Mouse (Mus musculus): Measurements from ENCODE around the gene M1ap. TPM values are rescaled to one million over a fixed set of nuclear protein-coding genes. Genes with fewer than 3 reads are reported as not detected.

Gene M1ap
- total and polyA plus RNA-seq, 3 experiments: 6.2 to 6.3 TPM; not detected in 1

- no peaks in the 10 kb centered on the region for H3K4me1 ChIP-seq (ENCODE audit: control insufficient read depth in 1 of 2, insufficient read depth in 2 of 2, low read length in 2 of 2)
- H3K9me3 ChIP-seq (replicated peaks; ENCODE audit: insufficient read depth, low read length): no peaks in the 10 kb centered on the region
- no peak for TF ChIP-seq RAD21 (IDR thresholded peaks at IDR 0.05; ENCODE audit: low read depth, low read length)
- no peak for TF ChIP-seq MYC (IDR thresholded peaks at IDR 0.05; ENCODE audit: low read depth, low read length)
- TF ChIP-seq NRF1 (IDR thresholded peaks at IDR 0.05; ENCODE audit: insufficient read depth, low read depth, low read length, poor library complexity, severe bottlenecking): no peak
- TF ChIP-seq BHLHE40 (IDR thresholded peaks at IDR 0.05; ENCODE audit: borderline replicate concordance, low read depth, low read length): no peak
- no peak for TF ChIP-seq TBP (IDR thresholded peaks at IDR 0.05; ENCODE audit: low read depth, low read length)
- no peak for TF ChIP-seq NELFE (IDR thresholded peaks at IDR 0.05; ENCODE audit: low read depth, low read length)
- TF ChIP-seq POLR2AphosphoS5 (IDR thresholded peaks at IDR 0.05; ENCODE audit: borderline replicate concordance, low read depth, low read length): no peak
- no peak for TF ChIP-seq CHD2 (IDR thresholded peaks at IDR 0.05; ENCODE audit: low read length)
- TF ChIP-seq MYB (IDR thresholded peaks at IDR 0.05; ENCODE audit: low read depth, low read length): no peak
- TF ChIP-seq ZNF384 (IDR thresholded peaks at IDR 0.05; ENCODE audit: low read depth, low read length): no peak
- TF ChIP-seq MAX (IDR thresholded peaks at IDR 0.05; ENCODE audit: low read length): no peak
- no peak for TF ChIP-seq SIN3A (IDR thresholded peaks at IDR 0.05; ENCODE audit: low read length)
- TF ChIP-seq MEF2A (IDR thresholded peaks at IDR 0.05; ENCODE audit: extremely low read depth, insufficient replicate concordance, low read depth, low read length, poor library complexity, severe bottlenecking): no peak
- no peak for TF ChIP-seq MAFK (IDR thresholded peaks at IDR 0.05; ENCODE audit: borderline replicate concordance, low read depth, low read length)
- no peak for TF ChIP-seq ETS1 (IDR thresholded peaks at IDR 0.05; ENCODE audit: low read depth, low read length)
- TF ChIP-seq CTCF (IDR thresholded peaks at IDR 0.05 in 2 of 3, conservative IDR thresholded peaks at IDR 0.05 in 1 of 3; ENCODE audit: control insufficient read depth in 1 of 3, insufficient read depth in 1 of 3, low read depth in 2 of 3, low read length in 3 of 3, poor library complexity in 1 of 3, severe bottlenecking in 1 of 3): no peak
- no peak overlapping the region for H3K4me3 ChIP-seq (ENCODE audit: control insufficient read depth in 1 of 2, insufficient read depth in 1 of 2, low read depth in 2 of 2, low read length in 2 of 2)
- H3K36me3 ChIP-seq (ENCODE audit: control insufficient read depth in 1 of 2, insufficient read depth in 2 of 2, low read length in 2 of 2): no peaks in the 10 kb centered on the region
- H3K27me3 ChIP-seq (ENCODE audit: control insufficient read depth in 1 of 2, insufficient read depth in 2 of 2, low read length in 2 of 2): no peaks in the 10 kb centered on the region
- H3K9ac ChIP-seq (ENCODE audit: control insufficient read depth, low read depth, low read length, poor library complexity, severe bottlenecking): no peak overlapping the region
- no peak overlapping the region for H3K27ac ChIP-seq (ENCODE audit: control insufficient read depth, low read depth, low read length)
- no peaks in the 10 kb centered on the region for H3K79me2 ChIP-seq (ENCODE audit: control insufficient read depth, insufficient read depth, low read length, poor library complexity)
- no peak for DNase-seq (ENCODE audit: low read depth, low spot score)
Measured at GRCm38 (mm10) chr6:83071220-83071619, 124.5 kb downstream of the M1ap start.

- H3K27me3 ChIP-seq (ENCODE audit: control insufficient read depth in 1 of 2, insufficient read depth in 2 of 2, low read length in 2 of 2): no peaks in the 10 kb centered on the region
- no peaks in the 10 kb centered on the region for H3K9me3 ChIP-seq (replicated peaks; ENCODE audit: insufficient read depth, low read length)
- no peak overlapping the region for H3K27ac ChIP-seq (ENCODE audit: control insufficient read depth, low read depth, low read length)
- H3K4me3 ChIP-seq (ENCODE audit: control insufficient read depth in 1 of 2, insufficient read depth in 1 of 2, low read depth in 2 of 2, low read length in 2 of 2): no peak overlapping the region
- peaks cover 0 to 9% of the 10 kb centered on the region in 2 experiments; a peak in 2 of 4 replicates for H3K36me3 ChIP-seq (ENCODE audit: control insufficient read depth in 1 of 2, insufficient read depth in 2 of 2, low read length in 2 of 2)
- TF ChIP-seq MAFK (IDR thresholded peaks at IDR 0.05; ENCODE audit: borderline replicate concordance, low read depth, low read length) (no peak), ZC3H11A (IDR thresholded peaks at IDR 0.05; ENCODE audit: low read depth, low read length) (peak; percentile 36; the same call in 1 of the 2 replicates), USF2 (IDR thresholded peaks at IDR 0.05; ENCODE audit: borderline replicate concordance in 1 of 2, insufficient read depth in 1 of 2, low read depth in 1 of 2, low read length in 2 of 2) (no peak), MYB (IDR thresholded peaks at IDR 0.05; ENCODE audit: low read depth, low read length) (no peak), SMC3 (IDR thresholded peaks at IDR 0.05; ENCODE audit: low read depth, low read length) (peak; percentile 62), CTCF (IDR thresholded peaks at IDR 0.05 in 2 of 3, conservative IDR thresholded peaks at IDR 0.05 in 1 of 3; ENCODE audit: control insufficient read depth in 1 of 3, insufficient read depth in 1 of 3, low read depth in 2 of 3, low read length in 3 of 3, poor library complexity in 1 of 3, severe bottlenecking in 1 of 3) (peak; percentile 26 to 65 (median 44); a peak in 5 of 6 replicates), UBTF (IDR thresholded peaks at IDR 0.05; ENCODE audit: borderline replicate concordance, insufficient read depth, low read depth, low read length) (no peak), ZNF384 (IDR thresholded peaks at IDR 0.05; ENCODE audit: low read depth, low read length) (peak; percentile 85), GATA1 (IDR thresholded peaks at IDR 0.05; ENCODE audit: low read depth, low read length) (0 out of 2 replicates have a peak, but pooled peaks have one; percentile 32), RAD21 (IDR thresholded peaks at IDR 0.05; ENCODE audit: low read depth, low read length) (peak; percentile 58)
- peaks cover 0 to 13% of the 10 kb centered on the region in 2 experiments; a peak in 2 of 4 replicates for H3K4me1 ChIP-seq (ENCODE audit: control insufficient read depth in 1 of 2, insufficient read depth in 2 of 2, low read length in 2 of 2)
- peak; percentile 73 for DNase-seq (ENCODE audit: low read depth, low spot score)
- no peak overlapping the region for H3K9ac ChIP-seq (ENCODE audit: control insufficient read depth, low read depth, low read length, poor library complexity, severe bottlenecking)
- H3K79me2 ChIP-seq (ENCODE audit: control insufficient read depth, insufficient read depth, low read length, poor library complexity): peaks cover 11% of the 10 kb centered on the region
Measured at GRCm38 (mm10) chr6:83074979-83075378, 128.3 kb downstream of the M1ap start.

All from MEL (cell line).